Mouse (Mus musculus): ENCODE results near the gene Kdelc2. TPM values are rescaled to one million over a fixed set of nuclear protein-coding genes. Genes with fewer than 3 reads are reported as not detected.

The Kdelc2 gene
- polyA plus RNA-seq, 1 experiment from 2014 or later: 30.9 TPM

DNA sequence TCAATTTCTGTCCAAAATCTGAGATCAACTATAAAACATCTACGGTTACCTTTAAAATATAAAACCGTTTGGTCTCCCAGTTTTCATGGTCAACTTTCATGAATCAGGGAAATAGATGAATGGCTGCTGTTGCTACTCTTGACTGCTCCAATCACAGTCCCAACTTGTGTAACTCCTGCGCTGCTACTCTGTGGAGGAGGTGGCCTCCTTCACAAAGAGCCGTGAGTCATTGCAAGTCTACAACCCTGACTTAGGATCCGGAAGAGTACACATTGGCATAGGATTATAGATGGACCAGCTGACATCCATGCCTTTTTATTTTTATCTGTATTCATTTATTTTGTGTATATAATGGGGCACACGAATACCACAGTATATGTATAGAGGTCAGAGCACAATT, 31.9 kb upstream of the Kdelc2 start:
- no peaks in the 10 kb centered on the region for H3K27me3 ChIP-seq (replicated peaks)
- H3K9ac ChIP-seq: no peak overlapping the region
- WGBS: 75% methylated on average over 6 of the region's 6 CpGs
- ATAC-seq (ENCODE audit: insufficient read depth, low FRiP score, low read depth): no peak
- no peaks in the 10 kb centered on the region for H3K9me3 ChIP-seq
- 0 out of 2 replicates have a peak, but pooled peaks cover 3% of the 10 kb centered on the region for H3K36me3 ChIP-seq
- H3K27ac ChIP-seq: no peak overlapping the region
- H3K4me1 ChIP-seq: no peaks in the 10 kb centered on the region
- H3K4me2 ChIP-seq: no peak overlapping the region
- no peak overlapping the region for H3K4me3 ChIP-seq (replicated peaks)

DNA sequence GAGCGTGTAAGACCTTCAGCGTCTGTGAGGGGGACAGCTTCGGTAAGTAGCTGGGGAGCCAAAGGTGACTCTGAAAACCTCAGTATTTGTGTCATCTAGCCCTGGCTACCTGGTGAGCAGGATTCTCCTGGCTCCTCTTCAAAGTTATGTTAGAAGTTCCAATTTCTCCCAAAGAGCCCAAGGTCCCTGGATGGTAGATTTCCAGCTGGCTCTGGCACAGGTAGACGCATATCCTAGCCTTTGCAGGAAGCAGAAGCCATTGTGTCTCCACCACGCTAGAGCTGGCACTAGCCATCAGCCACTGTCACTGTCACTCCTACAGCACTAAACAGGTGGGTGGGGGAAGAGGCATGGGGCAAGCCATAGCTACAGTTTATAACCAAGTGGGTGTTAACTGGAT, 30.7 kb upstream of the Kdelc2 start:
- Histone ChIP-seq H3K27ac (no peak overlapping the region), H3K9ac (no peak overlapping the region), H3K4me1 (no peaks in the 10 kb centered on the region), H3K9me3 (no peaks in the 10 kb centered on the region), H3K36me3 (0 out of 2 replicates have a peak, but pooled peaks cover 3% of the 10 kb centered on the region), H3K4me3 (replicated peaks) (no peak overlapping the region), H3K27me3 (replicated peaks) (no peaks in the 10 kb centered on the region), H3K4me2 (no peak overlapping the region)
- ATAC-seq (ENCODE audit: insufficient read depth, low FRiP score, low read depth): no peak
- WGBS: 85% methylated on average over 5 of the region's 5 CpGs

DNA sequence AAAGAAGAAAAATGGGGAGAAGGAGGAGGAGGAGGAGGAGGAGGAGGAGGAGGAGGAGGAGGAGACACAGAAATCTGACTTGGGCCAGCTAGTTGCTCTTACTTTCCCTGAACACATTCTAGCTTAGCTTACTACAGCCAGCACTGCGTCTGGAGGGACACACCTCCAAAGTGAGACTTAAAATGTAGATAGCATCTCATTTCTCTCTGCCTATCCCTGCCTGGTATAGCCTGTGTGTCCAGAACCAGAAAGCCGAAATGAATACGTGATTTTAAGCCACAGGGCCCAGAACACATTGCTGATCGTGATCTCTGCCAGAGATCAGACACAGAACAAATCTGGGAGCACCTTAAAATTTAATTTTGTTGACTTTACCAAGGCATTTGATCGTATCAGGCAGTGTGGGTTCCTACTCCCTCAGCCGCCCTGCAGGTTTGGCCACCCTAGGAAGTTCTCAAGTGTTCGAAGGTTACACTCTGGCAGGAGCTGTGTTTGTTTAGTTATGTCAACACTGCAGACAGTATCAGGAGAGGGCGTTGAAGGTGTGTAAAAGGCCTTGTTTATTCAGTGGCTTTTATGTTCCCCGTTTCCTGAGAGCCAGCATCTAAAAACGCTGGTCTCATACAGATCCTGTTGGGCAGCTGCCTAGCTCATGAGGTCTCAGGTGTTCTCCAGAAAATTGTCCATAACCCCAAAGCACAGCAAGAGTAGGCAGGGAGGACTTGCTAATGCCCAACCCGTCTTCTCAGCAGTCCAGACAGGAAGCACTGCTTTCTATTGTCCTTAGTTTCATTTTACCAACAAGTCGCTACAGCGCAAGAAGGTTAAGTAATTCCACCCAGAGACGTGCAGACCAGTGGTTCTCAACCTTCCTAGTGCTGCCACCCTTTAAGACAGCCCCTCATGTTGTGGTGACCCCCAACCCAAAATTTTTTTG, 27.3 kb upstream of the Kdelc2 start:
- no peaks in the 10 kb centered on the region for H3K27me3 ChIP-seq (replicated peaks)
- H3K4me2 ChIP-seq: peak overlapping the region; percentile 37
- WGBS: 37% methylated on average over 14 of the region's 14 CpGs
- ATAC-seq (ENCODE audit: insufficient read depth, low FRiP score, low read depth): peak; percentile 97
- no peaks in the 10 kb centered on the region for H3K36me3 ChIP-seq
- H3K4me1 ChIP-seq: no peaks in the 10 kb centered on the region
- no peak overlapping the region; the same call in 1 of the 2 replicates for H3K4me3 ChIP-seq (replicated peaks)
- no peaks in the 10 kb centered on the region for H3K9me3 ChIP-seq
- H3K9ac ChIP-seq: no peak overlapping the region
- H3K27ac ChIP-seq: peak overlapping the region; percentile 88

DNA sequence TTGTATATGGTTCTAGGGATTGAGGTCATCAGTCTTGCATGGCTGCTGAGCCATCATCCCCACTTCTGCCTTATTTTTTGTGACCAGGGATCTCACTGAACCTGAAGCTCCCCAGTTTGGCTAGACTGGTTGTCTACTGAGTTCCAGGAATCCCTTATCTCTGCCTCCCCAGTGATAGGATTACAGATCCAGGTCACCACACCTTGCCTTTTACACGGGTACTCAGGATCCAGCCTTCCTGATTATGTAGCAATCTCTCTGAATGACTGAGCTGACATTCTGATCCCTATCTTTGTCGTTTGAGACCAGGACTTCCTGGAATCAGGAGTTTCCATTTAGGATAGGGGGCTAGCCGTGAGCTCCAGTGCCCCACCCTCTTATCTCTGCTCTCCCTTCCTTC, 12.5 kb upstream of the Kdelc2 start:
- Histone ChIP-seq H3K27ac (no peak overlapping the region), H3K9ac (no peak overlapping the region), H3K27me3 (replicated peaks) (no peaks in the 10 kb centered on the region), H3K4me3 (replicated peaks) (no peak overlapping the region), H3K4me2 (no peak overlapping the region), H3K9me3 (no peaks in the 10 kb centered on the region), H3K36me3 (no peaks in the 10 kb centered on the region), H3K4me1 (no peaks in the 10 kb centered on the region)
- 38% methylated on average over 3 of the region's 3 CpGs for WGBS
- ATAC-seq (ENCODE audit: insufficient read depth, low FRiP score, low read depth): no peak

DNA sequence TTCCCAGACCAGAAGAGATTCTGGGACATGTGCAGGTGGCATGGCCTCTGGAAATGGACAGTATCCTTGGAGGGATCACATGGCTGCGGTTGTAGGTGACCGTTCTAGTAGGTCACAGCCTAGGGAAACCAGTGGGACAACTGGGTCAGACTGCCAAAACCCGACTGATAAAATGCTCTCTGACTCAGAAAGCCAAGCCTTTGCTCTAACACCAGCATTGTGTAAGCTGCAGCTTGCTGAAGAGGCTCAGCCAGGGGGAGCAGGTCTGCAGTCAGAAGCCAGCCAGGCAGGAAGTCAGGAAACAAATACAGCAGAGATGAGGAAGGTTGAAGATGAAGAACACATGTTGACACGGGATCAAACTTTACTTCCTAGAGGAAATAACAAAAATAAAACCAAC, 7.9 kb upstream of the Kdelc2 start:
- no peak overlapping the region for H3K4me3 ChIP-seq (replicated peaks)
- WGBS: 51% methylated on average over 4 of the region's 4 CpGs
- H3K27me3 ChIP-seq (replicated peaks): no peaks in the 10 kb centered on the region
- H3K27ac ChIP-seq: peak overlapping the region; percentile 42
- no peaks in the 10 kb centered on the region for H3K4me1 ChIP-seq
- H3K9me3 ChIP-seq: no peaks in the 10 kb centered on the region
- H3K4me2 ChIP-seq: no peak overlapping the region
- H3K9ac ChIP-seq: no peak overlapping the region
- H3K36me3 ChIP-seq: no peaks in the 10 kb centered on the region
- ATAC-seq (ENCODE audit: insufficient read depth, low FRiP score, low read depth): peak; percentile 39; the same call in 1 of the 2 replicates

DNA sequence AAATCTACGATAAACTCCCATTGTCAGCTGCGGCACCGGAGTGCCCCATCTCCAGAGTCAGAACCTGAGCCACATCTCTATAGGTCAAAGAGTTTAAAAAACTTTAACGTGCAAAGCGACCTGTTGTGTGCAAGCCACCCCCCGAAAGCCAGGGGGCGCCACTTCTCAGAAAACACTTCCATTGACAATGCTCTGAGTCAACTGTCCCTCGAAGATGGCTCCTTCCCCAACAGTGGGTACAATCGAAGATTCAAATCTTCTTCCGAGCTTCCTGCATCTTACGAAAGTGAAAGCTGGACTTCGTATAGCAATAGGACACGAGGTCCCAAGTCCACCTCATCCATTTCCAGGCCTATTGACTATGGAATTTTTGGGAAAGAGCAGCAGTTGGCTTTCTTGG, 7.0 kb upstream of the Kdelc2 start:
- Histone ChIP-seq H3K27ac (no peak overlapping the region), H3K4me1 (no peaks in the 10 kb centered on the region), H3K36me3 (no peaks in the 10 kb centered on the region), H3K4me2 (no peak overlapping the region), H3K9me3 (no peaks in the 10 kb centered on the region), H3K4me3 (replicated peaks) (no peak overlapping the region), H3K27me3 (replicated peaks) (no peaks in the 10 kb centered on the region), H3K9ac (no peak overlapping the region)
- ATAC-seq (ENCODE audit: insufficient read depth, low FRiP score, low read depth): no peak
- 87% methylated on average over 13 of the region's 13 CpGs for WGBS

DNA sequence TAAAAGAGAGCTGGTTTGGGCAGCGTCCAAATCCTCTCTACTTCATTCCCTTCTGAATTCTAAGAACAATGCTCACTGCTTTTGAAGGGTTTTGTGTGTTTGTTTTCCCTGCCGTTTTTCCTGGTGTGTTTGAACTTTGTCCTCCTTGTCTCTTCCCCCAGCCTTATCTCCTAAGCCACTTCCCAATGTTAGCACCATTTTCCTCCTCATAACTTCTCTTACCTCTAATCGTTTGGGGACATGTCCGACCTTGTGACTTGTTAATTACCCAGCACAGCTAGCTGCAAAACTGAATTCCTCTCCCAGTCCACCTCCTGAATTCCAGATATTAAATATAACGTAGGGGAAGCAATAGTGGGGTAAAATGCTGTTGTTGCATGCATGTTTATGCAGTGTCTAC, 6.2 kb upstream of the Kdelc2 start:
- Histone ChIP-seq H3K36me3 (no peaks in the 10 kb centered on the region), H3K27me3 (replicated peaks) (no peaks in the 10 kb centered on the region), H3K27ac (no peak overlapping the region), H3K4me1 (no peaks in the 10 kb centered on the region), H3K9me3 (no peaks in the 10 kb centered on the region), H3K4me2 (no peak overlapping the region), H3K9ac (no peak overlapping the region), H3K4me3 (replicated peaks) (no peak overlapping the region)
- WGBS: 42% methylated on average over 5 of the region's 5 CpGs
- ATAC-seq (ENCODE audit: insufficient read depth, low FRiP score, low read depth): no peak

DNA sequence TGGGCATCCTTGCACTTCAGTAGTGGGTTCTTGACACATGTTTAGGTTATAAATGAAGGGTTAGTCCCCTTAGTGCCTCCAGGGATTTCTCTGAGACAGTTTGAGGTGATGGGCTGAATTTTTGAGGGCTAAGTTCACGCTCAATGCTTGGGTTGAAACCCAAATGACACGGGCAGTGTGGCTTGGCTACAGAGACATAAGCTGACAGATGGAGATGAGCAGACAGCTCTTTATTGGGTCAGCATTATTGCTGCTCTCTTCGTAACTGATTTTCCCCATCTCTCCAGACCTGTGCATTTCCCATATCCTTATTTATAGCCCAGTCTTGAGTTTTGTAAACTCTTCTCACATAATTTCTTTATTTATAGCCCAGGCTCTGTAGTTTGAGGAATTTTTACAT, 5.7 kb upstream of the Kdelc2 start:
- no peak overlapping the region for H3K9ac ChIP-seq
- WGBS: 59% methylated on average over 3 of the region's 3 CpGs
- no peaks in the 10 kb centered on the region for H3K27me3 ChIP-seq (replicated peaks)
- no peak overlapping the region for H3K4me3 ChIP-seq (replicated peaks)
- H3K4me2 ChIP-seq: no peak overlapping the region
- no peak for ATAC-seq (ENCODE audit: insufficient read depth, low FRiP score, low read depth)
- no peaks in the 10 kb centered on the region; the same call in 1 of the 2 replicates for H3K4me1 ChIP-seq
- H3K9me3 ChIP-seq: no peaks in the 10 kb centered on the region
- no peak overlapping the region for H3K27ac ChIP-seq
- no peaks in the 10 kb centered on the region for H3K36me3 ChIP-seq

DNA sequence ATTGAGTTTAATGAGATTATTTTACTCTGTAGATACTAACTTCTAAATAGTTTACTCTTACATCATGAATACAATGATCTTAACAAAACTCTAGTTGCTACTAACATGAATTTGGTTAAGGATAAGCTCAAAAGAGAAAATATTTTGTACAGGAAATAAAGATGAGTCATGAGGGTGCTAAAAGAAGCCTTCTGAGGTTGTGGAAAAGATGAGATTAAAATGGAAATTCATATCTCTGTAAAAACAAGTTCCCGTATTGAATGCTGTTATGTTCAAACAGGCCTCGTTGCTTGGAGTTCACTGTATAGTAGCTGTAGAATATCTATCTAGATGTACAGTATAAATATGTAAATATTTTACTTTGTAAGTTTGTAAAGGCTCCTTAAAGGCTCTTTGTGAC, 3.2 kb upstream of the Kdelc2 start:
- H3K27ac ChIP-seq: no peak overlapping the region
- no peak overlapping the region for H3K4me3 ChIP-seq (replicated peaks)
- no peak for ATAC-seq (ENCODE audit: insufficient read depth, low FRiP score, low read depth)
- H3K9me3 ChIP-seq: no peaks in the 10 kb centered on the region
- H3K36me3 ChIP-seq: no peaks in the 10 kb centered on the region
- H3K4me2 ChIP-seq: no peak overlapping the region
- peaks cover 6% of the 10 kb centered on the region for H3K4me1 ChIP-seq
- no peak overlapping the region for H3K9ac ChIP-seq
- H3K27me3 ChIP-seq (replicated peaks): no peaks in the 10 kb centered on the region
- 60% methylated on average over 2 of the region's 2 CpGs for WGBS

DNA sequence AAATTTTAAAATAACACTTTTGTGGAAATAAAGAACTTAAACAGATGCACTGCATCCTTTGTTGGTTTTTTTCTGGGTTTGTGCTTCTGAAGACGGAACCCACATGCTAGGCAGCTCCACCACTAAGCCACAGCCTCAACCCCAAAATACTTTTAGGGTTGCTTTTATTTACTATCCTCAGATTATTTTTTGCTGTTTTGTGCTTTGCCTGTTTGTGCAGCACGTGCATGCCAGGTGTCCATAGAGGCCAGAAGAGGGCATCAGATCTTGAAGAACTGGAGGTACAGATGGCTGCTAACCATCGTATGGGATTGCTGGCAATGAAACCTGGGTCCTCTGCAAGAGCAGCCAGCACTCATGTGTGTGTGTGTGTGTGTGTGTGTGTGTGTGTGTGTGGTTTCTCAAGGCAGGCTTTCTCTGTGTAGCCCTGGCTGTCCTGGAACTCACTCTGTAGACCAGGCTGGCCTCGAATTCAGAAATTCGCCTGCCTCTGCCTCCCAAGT, 2.7 kb upstream of the Kdelc2 start:
- H3K9me3 ChIP-seq: no peaks in the 10 kb centered on the region
- ATAC-seq (ENCODE audit: insufficient read depth, low FRiP score, low read depth): no peak
- no peaks in the 10 kb centered on the region for H3K36me3 ChIP-seq
- peaks cover 6% of the 10 kb centered on the region for H3K4me1 ChIP-seq
- 86% methylated on average over 5 of the region's 5 CpGs for WGBS
- no peak overlapping the region for H3K4me3 ChIP-seq (replicated peaks)
- H3K27ac ChIP-seq: no peak overlapping the region
- no peak overlapping the region for H3K9ac ChIP-seq
- H3K4me2 ChIP-seq: no peak overlapping the region
- no peaks in the 10 kb centered on the region for H3K27me3 ChIP-seq (replicated peaks)

DNA sequence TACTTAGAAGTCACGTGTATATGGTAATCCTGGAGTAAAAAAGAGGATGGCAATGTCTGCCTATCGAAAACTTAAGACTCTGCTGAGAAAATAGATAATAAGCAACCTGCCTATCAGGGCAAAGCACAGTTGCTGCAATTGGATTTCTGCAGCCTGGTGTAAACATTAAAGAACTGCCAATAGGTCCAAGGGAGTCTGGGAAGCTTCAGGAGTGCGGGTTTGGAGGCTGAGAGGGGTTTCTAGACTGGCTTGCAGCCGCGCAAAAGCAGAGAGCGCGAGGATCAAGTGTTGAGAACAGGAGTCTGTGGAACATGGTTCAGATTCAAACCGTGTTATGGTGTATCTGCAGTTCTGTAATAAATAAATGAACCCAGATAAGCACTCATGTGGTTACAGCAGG, 1.0 kb downstream of the Kdelc2 start:
- H3K36me3 ChIP-seq: no peaks in the 10 kb centered on the region
- H3K27ac ChIP-seq: peak overlapping the region; percentile 99
- H3K9me3 ChIP-seq: no peaks in the 10 kb centered on the region
- 5% methylated on average over 8 of the region's 8 CpGs for WGBS
- ATAC-seq (ENCODE audit: insufficient read depth, low FRiP score, low read depth): peak; percentile 16
- H3K27me3 ChIP-seq (replicated peaks): no peaks in the 10 kb centered on the region
- peak overlapping the region; percentile 75 for H3K4me2 ChIP-seq
- H3K9ac ChIP-seq: peak overlapping the region; percentile 92; the same call in 1 of the 2 replicates
- peaks cover 6% of the 10 kb centered on the region for H3K4me1 ChIP-seq
- peak overlapping the region; percentile 62 for H3K4me3 ChIP-seq (replicated peaks)

DNA sequence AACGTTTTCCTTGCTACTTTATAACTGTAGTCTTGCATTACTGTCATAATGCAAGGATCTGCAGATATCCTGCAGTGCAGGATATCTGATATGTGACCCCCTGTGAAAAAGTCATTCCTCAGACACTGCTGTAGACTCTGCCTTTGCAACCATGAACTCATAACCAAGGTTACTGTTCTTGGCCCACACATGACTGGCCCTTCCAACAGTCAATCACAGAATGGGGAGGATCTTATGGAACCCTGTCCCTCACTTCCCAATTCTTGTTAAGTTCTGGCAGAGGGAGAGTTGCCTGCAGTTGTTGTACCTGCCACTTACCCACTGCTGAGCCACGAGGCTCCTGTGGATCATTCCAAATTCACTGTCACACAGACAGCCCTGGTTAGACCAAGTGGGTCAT, 3.6 kb downstream of the Kdelc2 start:
- Histone ChIP-seq H3K27me3 (replicated peaks) (no peaks in the 10 kb centered on the region), H3K36me3 (peaks cover 5% of the 10 kb centered on the region; the same call in 1 of the 2 replicates), H3K9ac (no peak overlapping the region), H3K4me2 (no peak overlapping the region), H3K4me1 (peaks cover 6% of the 10 kb centered on the region), H3K27ac (no peak overlapping the region), H3K9me3 (no peaks in the 10 kb centered on the region), H3K4me3 (replicated peaks) (no peak overlapping the region)
- no peak for ATAC-seq (ENCODE audit: insufficient read depth, low FRiP score, low read depth)
- 61% methylated on average over 2 of the region's 2 CpGs for WGBS
